Mouse (Mus musculus) limb, embryonic 11.5 days (tissue): ENCODE measurements around the gene Sacm1l. TPM values are rescaled to one million over a fixed set of nuclear protein-coding genes. Genes with fewer than 3 reads are reported as not detected.

Experiments
- ATAC-seq: fragments of 200-750 bp; cut with Nextera tagmentation; 2 replicates; pipeline ENCODE4 v1.8.0; 2017; ENCODE audit warnings: low read depth; ENCODE audit not compliant: insufficient number of reproducible peaks, low FRiP score, low TSS enrichment
- DNase-seq: peaks from one replicate; pipeline ENCODE4 v3.0.0-alpha.2; 2015; ENCODE audit warnings: low spot score
- H3K27ac ChIP-seq: fragments of 300-500 bp; sonication (generic); replicated peaks from 2 replicates; pipeline ENCODE4 v1.5.1; 2014; ENCODE audit warnings: low read depth, mild to moderate bottlenecking, low read length
- H3K27me3 ChIP-seq: fragments of 300-500 bp; sonication (generic); 2 replicates; pipeline ENCODE4 v1.6.1; 2014; ENCODE audit warnings: mild to moderate bottlenecking, low read length, mixed read lengths; ENCODE audit not compliant: control insufficient read depth, insufficient read depth
- H3K36me3 ChIP-seq: fragments of 300-500 bp; sonication (generic); 2 replicates; pipeline ENCODE4 v1.6.1; 2014; ENCODE audit warnings: mild to moderate bottlenecking, low read length, moderate library complexity, mixed read lengths; ENCODE audit not compliant: control insufficient read depth, insufficient read depth
- H3K4me1 ChIP-seq: fragments of 300-500 bp; sonication (generic); 2 replicates; pipeline ENCODE4 v1.6.1; 2014; ENCODE audit warnings: low read length, mixed read lengths; ENCODE audit not compliant: control insufficient read depth, insufficient read depth
- H3K4me2 ChIP-seq: fragments of 300-500 bp; sonication (generic); 2 replicates; pipeline ENCODE4 v1.6.1; 2014; ENCODE audit warnings: low read depth, mild to moderate bottlenecking, moderate library complexity; ENCODE audit not compliant: severe bottlenecking
- H3K4me3 ChIP-seq: fragments of 300-500 bp; sonication (generic); 2 replicates; pipeline ENCODE4 v1.5.1; 2014; ENCODE audit warnings: low read depth, low read length
- H3K9ac ChIP-seq: fragments of 300-500 bp; sonication (generic); 2 replicates; pipeline ENCODE4 v1.6.1; 2014; ENCODE audit warnings: mild to moderate bottlenecking, low read length
- H3K9me3 ChIP-seq: fragments of 300-500 bp; sonication (generic); 2 replicates; pipeline ENCODE4 v1.6.1; 2016; ENCODE audit warnings: low read length; ENCODE audit not compliant: control insufficient read depth
- WGBS: fragments of 180-500 bp; shearing (Covaris S2); extraction: QIAGEN DNeasy Blood & Tissue Kit; methylation state at CpG from one replicate; pipeline ENCODE4 v1.1.7; 2014; 5-methylcytosine and 5-hydroxymethylcytosine counted together
- polyA plus RNA-seq: library from polyadenylated mRNA; unstranded; fragments of >200 nt; fragmentation: Nextera tagmentation; extraction: Ambion mirVana; gene quantifications from 2 replicates; pipeline ENCODE4 v1.2.1, GENCODE M21; 2014

Sacm1l gene
- polyA plus RNA-seq, 1 experiment from 2014 or later: 48.9 TPM

DNA sequence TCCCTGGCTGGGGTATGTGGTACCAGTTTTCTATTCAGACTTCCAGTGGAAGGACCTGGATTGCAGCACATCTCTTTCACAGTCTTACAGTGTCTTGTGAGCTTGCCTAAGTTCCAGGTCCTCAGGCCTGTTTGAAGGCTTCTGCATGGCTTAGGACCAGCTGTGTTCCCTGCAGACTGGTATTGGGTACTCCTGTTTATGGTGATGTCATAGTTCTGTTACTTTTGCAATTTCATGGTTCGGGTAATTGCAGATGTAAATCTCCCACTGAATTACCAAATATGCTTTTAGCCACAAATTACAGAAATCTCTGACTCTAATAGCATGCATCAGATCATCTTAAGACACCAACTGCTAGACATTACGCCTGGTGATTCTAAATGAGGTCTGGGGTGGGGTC is 14.5 kb upstream of the Sacm1l start:
- 85% methylated on average over 2 of the region's 2 CpGs for WGBS
- no peak for ATAC-seq
- H3K9me3 ChIP-seq: no peaks in the 10 kb centered on the region
- peaks cover 24% of the 10 kb centered on the region for H3K36me3 ChIP-seq
- H3K27me3 ChIP-seq: no peaks in the 10 kb centered on the region
- H3K4me1 ChIP-seq: no peaks in the 10 kb centered on the region
- H3K4me3 ChIP-seq: no peak overlapping the region
- H3K9ac ChIP-seq: no peak overlapping the region
- DNase-seq: no peak
- no peak overlapping the region for H3K27ac ChIP-seq
- no peak overlapping the region for H3K4me2 ChIP-seq

DNA sequence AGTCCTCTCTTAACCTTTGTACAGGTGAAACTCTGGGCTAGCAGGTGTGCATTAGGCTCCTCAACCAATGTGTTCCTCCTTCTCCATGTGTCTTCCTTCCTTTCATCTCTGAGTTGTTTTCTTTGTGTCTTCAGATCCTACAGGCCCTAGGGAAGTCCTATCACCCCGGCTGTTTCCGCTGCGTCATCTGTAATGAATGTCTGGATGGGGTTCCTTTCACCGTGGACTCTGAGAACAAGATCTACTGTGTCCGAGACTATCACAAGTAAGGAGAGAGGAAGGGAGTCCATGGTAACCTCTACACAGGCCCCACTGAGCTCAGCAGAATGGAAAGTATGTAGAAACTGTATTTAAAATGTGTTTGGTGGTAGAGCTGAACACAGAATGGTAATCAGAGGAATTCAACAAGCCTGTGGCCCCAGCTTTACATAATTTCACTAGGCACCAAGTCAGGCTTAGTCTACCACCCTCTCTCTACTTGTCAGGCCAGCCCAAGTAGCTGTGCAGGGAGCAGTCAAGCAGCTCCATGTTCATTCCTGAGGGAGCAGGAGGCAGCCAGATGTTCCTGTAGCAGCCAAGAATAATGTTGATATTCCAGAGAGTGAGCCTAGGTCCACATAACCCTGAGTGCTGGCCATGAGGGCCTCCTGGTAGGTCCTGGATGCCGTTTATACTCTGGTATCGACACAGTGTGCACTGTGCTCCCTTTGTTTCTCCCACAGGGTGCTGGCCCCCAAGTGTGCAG is 12.7 kb upstream of the Sacm1l start:
- Histone ChIP-seq H3K27ac (no peak overlapping the region), H3K4me1 (no peaks in the 10 kb centered on the region), H3K36me3 (peaks cover 20% of the 10 kb centered on the region), H3K9ac (no peak overlapping the region), H3K4me3 (no peak overlapping the region), H3K27me3 (no peaks in the 10 kb centered on the region), H3K9me3 (no peaks in the 10 kb centered on the region), H3K4me2 (no peak overlapping the region)
- ATAC-seq (no peak), DNase-seq (no peak)
- 92% methylated on average over 7 of the region's 7 CpGs for WGBS

DNA sequence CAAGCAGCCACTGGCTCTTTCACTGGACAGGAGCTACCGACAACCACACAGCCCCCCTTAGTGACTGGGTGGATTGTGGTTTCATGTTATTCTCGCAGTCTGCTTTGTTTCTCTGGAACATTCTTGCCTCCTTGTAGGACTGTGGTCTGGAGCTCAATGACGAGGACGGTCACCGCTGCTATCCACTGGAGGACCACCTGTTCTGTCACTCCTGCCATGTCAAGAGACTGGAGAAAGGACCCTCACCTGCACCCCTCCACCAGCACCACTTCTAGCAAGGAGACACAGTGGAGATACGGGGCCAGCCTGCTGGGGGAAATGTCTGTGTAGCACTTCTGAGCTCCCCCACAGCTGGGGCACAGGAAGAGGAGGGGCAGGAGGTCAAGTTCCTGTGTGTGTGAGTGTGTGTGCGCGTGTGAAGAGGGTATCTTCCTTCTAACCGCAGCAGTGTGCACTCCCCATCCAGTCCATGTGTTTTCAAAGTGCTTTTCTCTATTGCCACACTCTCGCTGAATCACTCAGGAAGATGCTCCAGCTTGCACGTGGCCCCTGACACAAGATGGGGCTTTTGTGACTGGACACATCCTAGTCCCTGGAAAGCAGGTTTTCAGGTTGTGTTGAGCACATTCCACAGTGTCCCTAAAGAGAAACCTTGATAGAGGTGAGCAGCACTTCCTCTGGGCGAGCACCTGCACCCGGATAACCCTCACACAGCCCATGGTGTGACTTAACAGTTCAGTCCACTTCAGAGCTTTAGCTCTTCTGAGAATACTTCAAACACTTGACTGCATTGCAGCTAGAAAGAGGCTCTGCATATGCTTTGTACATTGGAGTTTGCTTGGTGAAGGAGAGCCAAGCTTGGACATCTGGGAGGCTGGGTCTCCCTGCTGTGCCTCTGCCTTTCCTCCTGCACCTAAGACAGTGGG is 10.3 kb upstream of the Sacm1l start:
- no peaks in the 10 kb centered on the region for H3K9me3 ChIP-seq
- 88% methylated on average over 13 of the region's 13 CpGs for WGBS
- peaks cover 15% of the 10 kb centered on the region for H3K36me3 ChIP-seq
- no peak overlapping the region for H3K9ac ChIP-seq
- H3K4me3 ChIP-seq: no peak overlapping the region
- no peak overlapping the region for H3K4me2 ChIP-seq
- H3K27me3 ChIP-seq: no peaks in the 10 kb centered on the region
- DNase-seq (no peak), ATAC-seq (no peak)
- H3K4me1 ChIP-seq: no peaks in the 10 kb centered on the region
- H3K27ac ChIP-seq: no peak overlapping the region

DNA sequence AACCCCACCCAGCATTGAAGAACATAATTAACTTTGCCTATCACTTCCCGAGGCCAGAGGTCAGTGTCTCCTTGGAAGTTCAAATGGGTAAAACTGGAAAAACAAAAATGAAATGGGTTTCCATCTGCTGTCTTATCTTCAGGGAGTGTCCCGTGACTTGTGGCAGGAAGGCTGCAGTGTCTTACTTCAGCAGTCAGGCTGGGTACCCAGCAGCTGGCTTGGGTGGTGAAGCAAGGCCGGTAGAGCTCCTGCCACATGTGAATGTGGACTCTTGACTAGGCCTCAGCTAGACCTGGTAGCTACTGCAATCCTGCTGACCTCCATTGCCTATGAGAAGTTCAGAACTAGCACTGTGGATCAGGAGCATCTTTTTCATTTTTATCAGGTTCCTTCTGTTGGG is 8.8 kb upstream of the Sacm1l start:
- Histone ChIP-seq H3K9ac (no peak overlapping the region), H3K36me3 (peaks cover 15% of the 10 kb centered on the region), H3K27ac (no peak overlapping the region), H3K9me3 (no peaks in the 10 kb centered on the region), H3K4me2 (no peak overlapping the region), H3K27me3 (no peaks in the 10 kb centered on the region), H3K4me3 (no peak overlapping the region), H3K4me1 (no peaks in the 10 kb centered on the region)
- no peak for ATAC-seq
- 83% methylated on average over 3 of the region's 3 CpGs for WGBS
- DNase-seq: no peak

DNA sequence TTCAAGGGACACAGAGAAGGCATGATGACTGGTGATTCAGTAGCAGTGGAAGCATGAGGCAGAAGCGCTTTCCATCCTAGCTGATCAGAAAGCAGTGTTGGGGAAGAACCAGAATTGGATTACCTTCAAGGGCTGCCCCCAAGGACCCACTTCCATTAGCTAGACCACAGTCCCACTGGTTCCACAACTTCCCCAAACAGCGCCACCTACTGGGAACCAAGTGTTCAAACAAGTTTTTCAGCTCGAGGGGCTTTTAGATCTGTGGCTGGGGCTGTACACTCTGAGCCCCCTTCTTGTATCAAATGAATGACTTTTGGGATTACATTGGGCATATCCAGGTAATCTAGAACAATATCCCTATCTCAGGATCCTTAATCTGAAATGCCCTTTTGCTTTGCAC is 5.9 kb upstream of the Sacm1l start:
- peaks cover 9% of the 10 kb centered on the region for H3K36me3 ChIP-seq
- H3K27ac ChIP-seq: no peak overlapping the region
- peak; percentile 58 for DNase-seq
- no peak overlapping the region for H3K4me3 ChIP-seq
- peaks cover 3% of the 10 kb centered on the region; the same call in 1 of the 2 replicates for H3K4me1 ChIP-seq
- H3K4me2 ChIP-seq: no peak overlapping the region
- WGBS: 25% methylated on average over 3 of the region's 3 CpGs
- H3K27me3 ChIP-seq: no peaks in the 10 kb centered on the region
- H3K9ac ChIP-seq: no peak overlapping the region
- no peaks in the 10 kb centered on the region for H3K9me3 ChIP-seq
- ATAC-seq: no peak

DNA sequence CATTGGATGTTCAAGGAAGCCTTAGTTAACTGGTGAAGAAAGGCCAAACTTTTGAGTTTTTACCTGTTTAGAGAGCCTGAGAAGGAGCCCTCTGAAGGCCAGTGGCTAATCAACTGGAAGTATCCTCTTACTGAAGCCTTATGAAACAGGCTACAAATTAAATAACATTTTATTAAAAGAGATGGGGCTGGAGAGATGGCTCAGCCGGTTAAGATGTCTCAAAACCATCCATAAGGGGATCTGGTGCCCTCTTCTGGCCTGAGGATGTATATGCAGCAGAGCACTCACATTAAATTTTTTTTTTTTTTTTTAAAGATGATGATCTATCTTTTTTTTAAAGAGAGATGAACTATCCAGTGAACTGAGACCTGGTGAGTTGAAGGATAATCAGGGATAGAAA is 4.5 kb upstream of the Sacm1l start:
- H3K4me3 ChIP-seq: no peak overlapping the region
- peaks cover 3% of the 10 kb centered on the region; the same call in 1 of the 2 replicates for H3K4me1 ChIP-seq
- WGBS: 3% methylated on average over 1 of the region's 1 CpGs
- no peak overlapping the region for H3K27ac ChIP-seq
- no peak overlapping the region for H3K9ac ChIP-seq
- H3K36me3 ChIP-seq: no peaks in the 10 kb centered on the region
- no peaks in the 10 kb centered on the region for H3K9me3 ChIP-seq
- no peak overlapping the region for H3K4me2 ChIP-seq
- no peaks in the 10 kb centered on the region for H3K27me3 ChIP-seq
- DNase-seq: peak; percentile 60
- no peak for ATAC-seq

DNA sequence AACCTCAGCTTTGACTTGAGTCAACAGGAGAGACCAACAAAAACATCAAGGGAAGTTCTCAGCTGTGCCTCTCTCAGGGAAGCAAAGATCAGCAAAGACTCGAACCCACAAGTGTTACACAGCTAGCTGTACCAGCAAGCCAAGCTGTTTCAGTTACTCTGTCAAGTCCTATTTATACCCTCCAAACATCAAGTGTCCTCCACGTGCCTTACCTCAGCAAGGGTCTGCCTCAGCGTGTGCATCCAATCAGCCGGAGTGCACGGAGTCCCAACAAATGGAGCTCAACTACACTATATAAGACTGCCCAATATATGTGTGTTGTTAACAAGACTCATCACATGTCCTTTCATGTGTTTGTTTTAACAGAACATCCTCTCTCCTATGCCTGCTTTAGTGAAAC is 3.1 kb upstream of the Sacm1l start:
- Histone ChIP-seq H3K4me1 (peaks cover 8% of the 10 kb centered on the region), H3K27ac (no peak overlapping the region), H3K9me3 (no peaks in the 10 kb centered on the region), H3K9ac (no peak overlapping the region), H3K27me3 (no peaks in the 10 kb centered on the region), H3K4me3 (no peak overlapping the region), H3K4me2 (no peak overlapping the region), H3K36me3 (no peaks in the 10 kb centered on the region)
- ATAC-seq: no peak
- no peak for DNase-seq
- WGBS: 66% methylated on average over 5 of the region's 5 CpGs

DNA sequence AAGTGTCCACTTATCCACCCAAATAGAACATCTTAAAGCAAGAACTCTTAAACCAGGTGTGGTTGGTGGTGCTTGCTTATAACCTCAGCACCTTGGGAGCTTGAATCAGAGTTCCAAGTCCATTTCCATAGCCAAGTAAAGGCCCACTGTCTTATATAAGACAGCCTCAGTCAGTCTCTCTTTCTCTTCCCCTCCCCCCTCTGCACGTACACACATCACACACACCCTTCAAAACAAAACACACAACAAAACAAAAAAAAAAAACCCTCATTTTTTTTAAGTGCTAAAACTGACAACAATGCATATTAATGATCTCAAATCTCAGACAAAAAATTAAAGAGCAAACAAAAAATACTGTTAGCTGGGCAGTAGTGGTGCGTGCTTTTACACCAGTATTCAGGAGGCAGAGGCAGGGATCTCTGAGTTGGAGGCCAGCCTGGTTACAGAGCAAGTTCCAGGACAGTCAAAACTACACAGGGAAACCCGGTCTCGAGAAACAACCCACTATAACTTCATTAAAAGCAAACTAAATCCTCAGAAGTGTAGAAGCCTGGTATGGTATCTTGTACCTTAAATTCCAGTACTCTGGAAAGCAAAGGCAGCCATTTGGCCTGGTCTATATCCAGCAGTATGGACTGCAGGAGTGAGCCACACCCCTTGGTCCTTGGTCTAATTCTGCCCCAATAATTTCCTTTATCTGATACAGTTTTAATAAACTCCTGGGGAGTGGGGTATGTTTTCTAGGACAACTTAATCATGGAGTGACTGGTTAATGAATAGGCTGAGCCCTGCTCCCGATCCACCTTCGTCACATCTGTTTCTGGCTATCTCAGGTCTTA is 1.3 kb upstream of the Sacm1l start:
- no peaks in the 10 kb centered on the region for H3K36me3 ChIP-seq
- H3K4me2 ChIP-seq: peak overlapping the region; percentile 68
- DNase-seq (no peak), ATAC-seq (no peak)
- peak overlapping the region; percentile 83 for H3K4me3 ChIP-seq
- H3K9ac ChIP-seq: peak overlapping the region; percentile 64
- WGBS: 29% methylated on average over 6 of the region's 6 CpGs
- H3K9me3 ChIP-seq: no peaks in the 10 kb centered on the region
- H3K27ac ChIP-seq: peak overlapping the region; percentile 59; the same call in 1 of the 2 replicates
- H3K4me1 ChIP-seq: peaks cover 8% of the 10 kb centered on the region
- no peaks in the 10 kb centered on the region for H3K27me3 ChIP-seq
